Mouse (Mus musculus): ENCODE results near the gene Ypel4. TPM values are rescaled to one million over a fixed set of nuclear protein-coding genes. Genes with fewer than 3 reads are reported as not detected.

The Ypel4 gene
- 194 TPM in 1 of 2 replicates, not detected in the other for polyA plus RNA-seq (2012; ENCODE audit: insufficient read depth, insufficient read length, low replicate concordance, missing spikeins)

GRCm38 (mm10) chr2:84733579-84734300, at the start of gene Ypel4:
Gene Ypel4, plus strand, starts transcription at chr2:84734058.
- peak; percentile 85 for TF ChIP-seq POLR2A (IDR thresholded peaks at IDR 0.05; ENCODE audit: insufficient read depth, low read depth, low read length)
- no peak for TF ChIP-seq CTCF (IDR thresholded peaks at IDR 0.05; ENCODE audit: insufficient read depth, low read depth, low read length)
- H3K4me3 ChIP-seq (ENCODE audit: insufficient read depth, low read depth, low read length) = peak within 1 kb of the TSS; percentile 58
- peaks cover 28% of the 10 kb centered on the region for H3K4me1 ChIP-seq (ENCODE audit: control insufficient read depth, insufficient read depth, low read length)
- peak within 1 kb of the TSS; percentile 88 for H3K27ac ChIP-seq (ENCODE audit: insufficient read depth, low read depth, low read length)
- under 1% methylated on average over 8 of the region's 8 CpGs for WGBS

- no peak overlapping the region for H3K27ac ChIP-seq (ENCODE audit: insufficient read depth, low read depth, low read length)
- 86% methylated on average over 2 of the region's 2 CpGs for WGBS
- no peaks in the 10 kb centered on the region for H3K4me1 ChIP-seq (ENCODE audit: control insufficient read depth, insufficient read depth, low read length)
- H3K4me3 ChIP-seq (ENCODE audit: insufficient read depth, low read depth, low read length) = no peak overlapping the region
- TF ChIP-seq POLR2A (IDR thresholded peaks at IDR 0.05; ENCODE audit: insufficient read depth, low read depth, low read length) (no peak), CTCF (IDR thresholded peaks at IDR 0.05; ENCODE audit: insufficient read depth, low read depth, low read length) (no peak)
These were observed 45.6 kb upstream of the Ypel4 start for GRCm38 (mm10) chr2:84688080-84688844.

- WGBS = 84% methylated on average over 12 of the region's 12 CpGs
- Histone ChIP-seq H3K4me1 (ENCODE audit: control insufficient read depth, insufficient read depth, low read length) (no peaks in the 10 kb centered on the region), H3K4me3 (ENCODE audit: insufficient read depth, low read depth, low read length) (no peak overlapping the region), H3K27ac (ENCODE audit: insufficient read depth, low read depth, low read length) (no peak overlapping the region)
- TF ChIP-seq CTCF (IDR thresholded peaks at IDR 0.05; ENCODE audit: insufficient read depth, low read depth, low read length) = no peak
- no peak for TF ChIP-seq POLR2A (IDR thresholded peaks at IDR 0.05; ENCODE audit: insufficient read depth, low read depth, low read length)
These were observed 43.8 kb upstream of the Ypel4 start for GRCm38 (mm10) chr2:84690050-84690449.

- no peak overlapping the region for H3K27ac ChIP-seq (ENCODE audit: insufficient read depth, low read depth, low read length)
- 87% methylated on average over 5 of the region's 5 CpGs for WGBS
- H3K4me1 ChIP-seq (ENCODE audit: control insufficient read depth, insufficient read depth, low read length) = no peaks in the 10 kb centered on the region
- H3K4me3 ChIP-seq (ENCODE audit: insufficient read depth, low read depth, low read length) = no peak overlapping the region
- TF ChIP-seq POLR2A (IDR thresholded peaks at IDR 0.05; ENCODE audit: insufficient read depth, low read depth, low read length) (no peak), CTCF (IDR thresholded peaks at IDR 0.05; ENCODE audit: insufficient read depth, low read depth, low read length) (no peak)
These were observed 38.7 kb upstream of the Ypel4 start for GRCm38 (mm10) chr2:84695007-84695695.

- no peak overlapping the region for H3K4me3 ChIP-seq (ENCODE audit: insufficient read depth, low read depth, low read length)
- 95% methylated on average over 1 of the region's 1 CpGs for WGBS
- TF ChIP-seq POLR2A (IDR thresholded peaks at IDR 0.05; ENCODE audit: insufficient read depth, low read depth, low read length) = no peak
- TF ChIP-seq CTCF (IDR thresholded peaks at IDR 0.05; ENCODE audit: insufficient read depth, low read depth, low read length) = no peak
- H3K4me1 ChIP-seq (ENCODE audit: control insufficient read depth, insufficient read depth, low read length) = peaks cover 2% of the 10 kb centered on the region; the same call in 1 of the 2 replicates
- no peak overlapping the region for H3K27ac ChIP-seq (ENCODE audit: insufficient read depth, low read depth, low read length)
These were observed 30.4 kb upstream of the Ypel4 start for GRCm38 (mm10) chr2:84703497-84703896.

GRCm38 (mm10) chr2:84704329-84704728, 29.5 kb upstream of the Ypel4 start:
- TF ChIP-seq POLR2A (IDR thresholded peaks at IDR 0.05; ENCODE audit: insufficient read depth, low read depth, low read length) = no peak
- no peak for TF ChIP-seq CTCF (IDR thresholded peaks at IDR 0.05; ENCODE audit: insufficient read depth, low read depth, low read length)
- WGBS = 77% methylated on average over 5 of the region's 5 CpGs
- H3K4me3 ChIP-seq (ENCODE audit: insufficient read depth, low read depth, low read length) = no peak overlapping the region
- H3K4me1 ChIP-seq (ENCODE audit: control insufficient read depth, insufficient read depth, low read length) = peaks cover 2% of the 10 kb centered on the region; the same call in 1 of the 2 replicates
- no peak overlapping the region for H3K27ac ChIP-seq (ENCODE audit: insufficient read depth, low read depth, low read length)

DNA sequence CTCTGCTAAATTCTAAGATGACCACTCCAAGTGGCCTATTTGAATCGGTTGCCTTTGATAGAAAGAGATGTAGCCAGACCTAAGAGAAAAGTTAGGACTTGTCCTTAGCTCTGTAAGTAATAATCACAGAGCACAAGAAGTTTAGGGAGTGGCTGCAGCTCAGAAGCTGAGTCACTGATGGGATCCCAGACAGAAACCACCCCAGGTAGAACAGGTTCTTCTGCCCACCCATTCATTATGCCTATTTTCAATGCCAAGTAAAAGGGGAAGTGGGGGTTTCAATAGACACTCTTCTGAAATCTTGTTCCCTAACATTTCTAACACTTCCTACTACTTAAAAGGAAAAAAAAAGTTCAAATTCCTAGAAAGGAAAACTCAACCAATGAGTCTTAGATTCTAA, 28.6 kb upstream of the Ypel4 start:
- peaks cover 2% of the 10 kb centered on the region; the same call in 1 of the 2 replicates for H3K4me1 ChIP-seq (ENCODE audit: control insufficient read depth, insufficient read depth, low read length)
- TF ChIP-seq POLR2A (IDR thresholded peaks at IDR 0.05; ENCODE audit: insufficient read depth, low read depth, low read length) (no peak), CTCF (IDR thresholded peaks at IDR 0.05; ENCODE audit: insufficient read depth, low read depth, low read length) (no peak)
- no peak overlapping the region for H3K4me3 ChIP-seq (ENCODE audit: insufficient read depth, low read depth, low read length)
- H3K27ac ChIP-seq (ENCODE audit: insufficient read depth, low read depth, low read length) = no peak overlapping the region
- WGBS = 92% methylated on average over 1 of the region's 1 CpGs

GRCm38 (mm10) chr2:84707523-84707922, 26.3 kb upstream of the Ypel4 start:
- H3K27ac ChIP-seq (ENCODE audit: insufficient read depth, low read depth, low read length) = no peak overlapping the region
- WGBS = 10% methylated on average over 1 of the region's 1 CpGs
- TF ChIP-seq POLR2A (IDR thresholded peaks at IDR 0.05; ENCODE audit: insufficient read depth, low read depth, low read length) = no peak
- TF ChIP-seq CTCF (IDR thresholded peaks at IDR 0.05; ENCODE audit: insufficient read depth, low read depth, low read length) = no peak
- peaks cover 2% of the 10 kb centered on the region; the same call in 1 of the 2 replicates for H3K4me1 ChIP-seq (ENCODE audit: control insufficient read depth, insufficient read depth, low read length)
- no peak overlapping the region for H3K4me3 ChIP-seq (ENCODE audit: insufficient read depth, low read depth, low read length)

Data from olfactory bulb, adult 2 months (tissue).